Mouse (Mus musculus) gastrocnemius, postnatal 10 days (tissue): ENCODE measurements around the gene Elfn1. TPM values are rescaled to one million over a fixed set of nuclear protein-coding genes. Genes with fewer than 3 reads are reported as not detected.

Experiments used
- DNase-seq: peaks from one replicate; pipeline ENCODE4 v3.0.0; 2021; ENCODE audit warnings: mixed read lengths
- total RNA-seq, 2 experiments: library from RNA; stranded (reverse); gene quantifications; 2 replicates each; pipeline ENCODE4 v1.2.3; 2021

Gene Elfn1
- total RNA-seq, 2 experiments from 2014 or later: 0.99 to 1.0 TPM

- peak; percentile 42 for DNase-seq
Observed at GRCm38 (mm10) chr5:140023941-140024500, 116.3 kb downstream of the Elfn1 start.

Other genes starting within 250 kb of the Elfn1 start
- 1 to 10 TPM; 3.8 to 5.7 TPM for gene Micall2, start 171.6 kb upstream of the Elfn1 start, total RNA-seq
- 10 to 100 TPM; 36.4 to 36.7 TPM for gene Ints1, start 132.3 kb upstream of the Elfn1 start, total RNA-seq
- 1 to 10 TPM; 8.8 to 9.6 TPM for gene Mafk, start 116.4 kb upstream of the Elfn1 start, total RNA-seq
- gene Tmem184a, start 88.0 kb upstream of the Elfn1 start, total RNA-seq: under 1 TPM; 0.32 to 0.52 TPM
- not detected for gene Gm26938, start 81.5 kb upstream of the Elfn1 start, total RNA-seq
- gene Psmg3, start 81.1 kb upstream of the Elfn1 start, total RNA-seq: 10 to 100 TPM in 1 of 2 experiments, 1 to 10 TPM in 1; 9.6 to 10.2 TPM